Mouse (Mus musculus): ENCODE measurements around the gene Map2k4. TPM values are rescaled to one million over a fixed set of nuclear protein-coding genes. Genes with fewer than 3 reads are reported as not detected.

Gene Map2k4
- 77.3 and 78.9 TPM in 2 replicates for polyA plus RNA-seq (2014; fragmentation: Nextera tagmentation; extraction: Ambion mirVana)

DNA sequence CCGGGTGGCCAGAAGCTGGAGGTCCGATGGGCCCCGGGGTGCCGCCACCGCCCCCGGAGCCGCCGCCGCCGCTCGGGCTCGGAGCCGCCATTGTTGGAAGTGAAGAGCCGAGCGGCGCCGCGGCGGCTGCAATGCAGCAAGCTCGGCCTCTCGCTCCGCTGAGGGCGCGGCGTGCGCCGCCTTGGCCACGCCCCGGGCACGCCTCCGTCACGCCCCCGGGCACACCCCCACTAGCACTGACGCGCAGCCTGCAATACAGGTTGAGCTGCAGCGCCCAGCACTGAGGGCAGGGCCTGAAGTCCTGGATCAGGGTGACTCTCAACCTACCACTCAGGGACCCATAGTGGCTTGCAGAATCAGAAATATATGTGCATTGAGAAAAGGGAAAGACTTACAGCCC is at the start of gene Map2k4:
Map2k4 (minus strand) TSS at position 144 of the 400 bp plus-strand sequence.
- no peaks in the 10 kb centered on the region for H3K27me3 ChIP-seq (ENCODE audit: control insufficient read depth, insufficient read depth, low read length)
- H3K27ac ChIP-seq (replicated peaks in 1 of 2; ENCODE audit: control insufficient read depth in 1 of 2, insufficient read depth in 1 of 2, low read depth in 2 of 2, low read length in 2 of 2) = peak within 1 kb of the TSS; percentile 21 to 89; a peak in 3 of 4 replicates
- 0% methylated on average over 25 of the region's 36 CpGs for WGBS
- H3K4me1 ChIP-seq (ENCODE audit: control insufficient read depth in 2 of 2, insufficient read depth in 2 of 2, low read length in 2 of 2) = peaks cover 0 to 18% of the 10 kb centered on the region in 2 experiments; a peak in 2 of 4 replicates
- H3K4me2 ChIP-seq (ENCODE audit: low read length) = peak within 1 kb of the TSS; percentile 87
- H3K9ac ChIP-seq (ENCODE audit: low read length) = peak within 1 kb of the TSS; percentile 94
- H3K9me3 ChIP-seq (ENCODE audit: control insufficient read depth, low read length) = no peaks in the 10 kb centered on the region
- peak; percentile 99 for ATAC-seq (ENCODE audit: insufficient number of reproducible peaks, insufficient read depth, low FRiP score, low read depth)
- H3K4me3 ChIP-seq (ENCODE audit: control insufficient read depth in 1 of 2, insufficient read depth in 1 of 2, low read depth in 1 of 2, low read length in 2 of 2) = peak within 1 kb of the TSS; percentile 95 to 96
- no peaks in the 10 kb centered on the region for H3K36me3 ChIP-seq (ENCODE audit: control insufficient read depth, insufficient read depth, low read length)

DNA sequence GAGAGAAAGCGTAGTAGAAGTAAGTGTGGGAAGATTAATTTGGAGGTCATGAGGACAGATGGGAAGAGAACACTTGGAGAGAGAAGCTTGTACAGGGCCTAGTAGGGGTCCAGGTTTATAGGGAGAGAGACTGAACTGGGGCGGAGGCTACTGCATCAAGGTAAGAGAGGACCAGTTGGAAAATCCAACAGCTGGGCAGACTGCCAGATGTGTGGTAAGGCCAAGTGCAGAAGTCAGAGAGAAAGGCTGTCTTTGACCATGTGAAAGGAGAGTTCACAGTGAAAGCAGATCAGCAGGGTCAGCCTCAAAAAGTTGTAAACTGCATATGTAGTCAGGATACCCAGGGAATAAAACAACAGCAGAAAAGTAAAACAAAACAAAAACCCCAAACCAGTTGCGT is 36.5 kb upstream of the Map2k4 start:
- ATAC-seq (ENCODE audit: insufficient number of reproducible peaks, insufficient read depth, low FRiP score, low read depth) = no peak
- H3K36me3 ChIP-seq (ENCODE audit: control insufficient read depth, insufficient read depth, low read length) = peaks cover 76% of the 10 kb centered on the region
- H3K27me3 ChIP-seq (ENCODE audit: control insufficient read depth, insufficient read depth, low read length) = no peaks in the 10 kb centered on the region
- no peaks in the 10 kb centered on the region for H3K9me3 ChIP-seq (ENCODE audit: control insufficient read depth, low read length)
- H3K4me2 ChIP-seq (ENCODE audit: low read length) = no peak overlapping the region
- 79% methylated on average over 3 of the region's 3 CpGs for WGBS
- no peak overlapping the region for H3K27ac ChIP-seq (replicated peaks in 1 of 2; ENCODE audit: control insufficient read depth in 1 of 2, insufficient read depth in 1 of 2, low read depth in 2 of 2, low read length in 2 of 2)
- H3K4me3 ChIP-seq (ENCODE audit: control insufficient read depth in 1 of 2, insufficient read depth in 1 of 2, low read depth in 1 of 2, low read length in 2 of 2) = no peak overlapping the region
- H3K9ac ChIP-seq (ENCODE audit: low read length) = no peak overlapping the region
- no peaks in the 10 kb centered on the region for H3K4me1 ChIP-seq (ENCODE audit: control insufficient read depth in 2 of 2, insufficient read depth in 2 of 2, low read length in 2 of 2)

DNA sequence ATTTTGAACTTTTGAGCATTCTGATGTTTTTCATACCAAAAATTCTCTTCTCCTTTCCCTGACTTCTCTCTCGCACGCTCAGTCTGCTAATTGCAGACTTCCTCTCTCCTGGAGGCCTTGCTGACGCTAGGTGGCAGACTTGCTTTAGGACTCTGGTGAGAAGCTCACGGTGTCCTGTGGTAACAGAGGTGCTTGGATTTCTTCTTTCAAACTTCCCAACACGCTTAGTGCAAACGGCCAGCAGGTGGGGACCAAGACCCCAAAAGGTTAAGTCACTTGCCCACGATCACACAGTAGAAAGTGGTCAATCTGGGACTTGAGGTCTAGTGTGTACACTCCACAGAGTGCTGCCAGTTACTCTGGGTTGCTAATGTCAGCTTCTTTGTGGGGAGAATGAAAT is 32.8 kb upstream of the Map2k4 start:
- H3K9me3 ChIP-seq (ENCODE audit: control insufficient read depth, low read length) = no peaks in the 10 kb centered on the region
- no peak overlapping the region for H3K9ac ChIP-seq (ENCODE audit: low read length)
- H3K27ac ChIP-seq (replicated peaks in 1 of 2; ENCODE audit: control insufficient read depth in 1 of 2, insufficient read depth in 1 of 2, low read depth in 2 of 2, low read length in 2 of 2) = no peak overlapping the region
- H3K4me1 ChIP-seq (ENCODE audit: control insufficient read depth in 2 of 2, insufficient read depth in 2 of 2, low read length in 2 of 2) = peaks cover 2 to 5% of the 10 kb centered on the region in 2 experiments; a peak in 1 of 4 replicates
- no peak overlapping the region for H3K4me3 ChIP-seq (ENCODE audit: control insufficient read depth in 1 of 2, insufficient read depth in 1 of 2, low read depth in 1 of 2, low read length in 2 of 2)
- no peak overlapping the region for H3K4me2 ChIP-seq (ENCODE audit: low read length)
- 10% methylated on average over 7 of the region's 7 CpGs for WGBS
- no peak for ATAC-seq (ENCODE audit: insufficient number of reproducible peaks, insufficient read depth, low FRiP score, low read depth)
- peaks cover 75% of the 10 kb centered on the region for H3K36me3 ChIP-seq (ENCODE audit: control insufficient read depth, insufficient read depth, low read length)
- no peaks in the 10 kb centered on the region for H3K27me3 ChIP-seq (ENCODE audit: control insufficient read depth, insufficient read depth, low read length)

DNA sequence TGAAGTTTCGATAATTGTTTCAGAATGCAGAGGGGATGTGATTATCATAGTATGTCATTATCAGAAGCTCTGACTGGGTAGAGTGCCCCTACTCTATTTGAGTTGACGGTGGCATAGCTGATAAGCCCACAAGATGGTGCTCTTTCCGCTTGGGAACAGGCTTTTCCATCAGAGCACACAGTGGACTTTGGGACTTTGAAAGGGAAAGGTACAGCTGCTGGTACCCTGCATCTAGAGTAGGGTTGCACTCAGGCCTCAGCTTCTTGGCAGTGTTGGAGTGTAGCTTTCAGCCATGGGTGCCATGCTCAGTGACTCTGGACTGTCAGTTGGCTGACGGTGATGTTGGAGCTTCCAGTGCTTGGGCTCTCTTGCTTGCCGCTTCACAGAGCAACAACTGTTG is 32.2 kb upstream of the Map2k4 start:
- Histone ChIP-seq H3K9me3 (ENCODE audit: control insufficient read depth, low read length) (no peaks in the 10 kb centered on the region), H3K9ac (ENCODE audit: low read length) (no peak overlapping the region), H3K4me2 (ENCODE audit: low read length) (no peak overlapping the region), H3K4me1 (ENCODE audit: control insufficient read depth in 2 of 2, insufficient read depth in 2 of 2, low read length in 2 of 2) (peaks cover 2 to 7% of the 10 kb centered on the region in 2 experiments; a peak in 1 of 4 replicates), H3K27ac (replicated peaks in 1 of 2; ENCODE audit: control insufficient read depth in 1 of 2, insufficient read depth in 1 of 2, low read depth in 2 of 2, low read length in 2 of 2) (no peak overlapping the region), H3K36me3 (ENCODE audit: control insufficient read depth, insufficient read depth, low read length) (peaks cover 78% of the 10 kb centered on the region), H3K27me3 (ENCODE audit: control insufficient read depth, insufficient read depth, low read length) (no peaks in the 10 kb centered on the region), H3K4me3 (ENCODE audit: control insufficient read depth in 1 of 2, insufficient read depth in 1 of 2, low read depth in 1 of 2, low read length in 2 of 2) (no peak overlapping the region)
- no peak for ATAC-seq (ENCODE audit: insufficient number of reproducible peaks, insufficient read depth, low FRiP score, low read depth)
- WGBS = 63% methylated on average over 5 of the region's 5 CpGs

DNA sequence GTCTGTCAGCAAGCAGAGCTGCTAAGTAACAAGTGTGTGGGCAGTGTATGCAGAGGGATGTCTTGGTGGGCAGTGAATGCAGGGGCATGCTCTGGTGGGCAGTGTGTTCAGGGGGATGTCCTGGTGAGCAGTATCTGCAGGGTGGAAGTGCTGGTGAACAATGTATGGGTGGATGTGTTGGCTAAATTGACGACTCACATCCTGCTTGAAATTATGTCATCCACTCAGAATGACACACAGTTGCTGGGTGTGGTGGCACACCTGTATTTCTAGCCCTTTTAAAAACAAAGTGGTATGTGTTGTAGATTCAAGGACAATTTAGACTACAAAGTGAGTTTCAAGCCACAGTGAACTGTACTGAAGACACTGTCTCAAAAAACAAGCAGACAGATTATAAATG is 30.1 kb upstream of the Map2k4 start:
- no peak for ATAC-seq (ENCODE audit: insufficient number of reproducible peaks, insufficient read depth, low FRiP score, low read depth)
- no peak overlapping the region for H3K4me3 ChIP-seq (ENCODE audit: control insufficient read depth in 1 of 2, insufficient read depth in 1 of 2, low read depth in 1 of 2, low read length in 2 of 2)
- no peak overlapping the region for H3K27ac ChIP-seq (replicated peaks in 1 of 2; ENCODE audit: control insufficient read depth in 1 of 2, insufficient read depth in 1 of 2, low read depth in 2 of 2, low read length in 2 of 2)
- no peaks in the 10 kb centered on the region for H3K9me3 ChIP-seq (ENCODE audit: control insufficient read depth, low read length)
- no peak overlapping the region for H3K9ac ChIP-seq (ENCODE audit: low read length)
- peaks cover 76% of the 10 kb centered on the region for H3K36me3 ChIP-seq (ENCODE audit: control insufficient read depth, insufficient read depth, low read length)
- no peak overlapping the region for H3K4me2 ChIP-seq (ENCODE audit: low read length)
- H3K27me3 ChIP-seq (ENCODE audit: control insufficient read depth, insufficient read depth, low read length) = no peaks in the 10 kb centered on the region
- peaks cover 2 to 7% of the 10 kb centered on the region in 2 experiments; a peak in 1 of 4 replicates for H3K4me1 ChIP-seq (ENCODE audit: control insufficient read depth in 2 of 2, insufficient read depth in 2 of 2, low read length in 2 of 2)
- WGBS = 56% methylated on average over 1 of the region's 1 CpGs

DNA sequence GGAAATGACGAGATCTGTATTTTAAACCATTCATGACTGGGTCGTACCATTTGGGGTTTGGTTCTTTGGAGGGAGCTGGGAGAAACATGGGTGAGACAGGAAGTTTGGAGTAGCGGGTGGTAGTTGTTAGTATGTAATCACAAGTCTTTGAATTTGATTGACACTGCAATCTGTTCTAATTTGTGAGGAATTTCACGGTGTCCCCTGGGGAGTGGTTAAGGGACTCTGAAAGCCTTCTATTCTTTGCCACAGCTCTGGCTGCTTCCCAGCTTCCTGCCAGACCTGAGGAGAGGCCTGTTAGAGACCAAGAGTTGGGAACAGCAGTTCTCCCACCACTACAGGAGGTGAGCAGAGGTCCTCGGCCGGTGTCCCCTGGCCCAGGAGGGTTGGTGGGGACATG is 28.1 kb upstream of the Map2k4 start:
- H3K4me1 ChIP-seq (ENCODE audit: control insufficient read depth in 2 of 2, insufficient read depth in 2 of 2, low read length in 2 of 2) = peaks cover 4 to 17% of the 10 kb centered on the region in 2 experiments; a peak in 2 of 4 replicates

DNA sequence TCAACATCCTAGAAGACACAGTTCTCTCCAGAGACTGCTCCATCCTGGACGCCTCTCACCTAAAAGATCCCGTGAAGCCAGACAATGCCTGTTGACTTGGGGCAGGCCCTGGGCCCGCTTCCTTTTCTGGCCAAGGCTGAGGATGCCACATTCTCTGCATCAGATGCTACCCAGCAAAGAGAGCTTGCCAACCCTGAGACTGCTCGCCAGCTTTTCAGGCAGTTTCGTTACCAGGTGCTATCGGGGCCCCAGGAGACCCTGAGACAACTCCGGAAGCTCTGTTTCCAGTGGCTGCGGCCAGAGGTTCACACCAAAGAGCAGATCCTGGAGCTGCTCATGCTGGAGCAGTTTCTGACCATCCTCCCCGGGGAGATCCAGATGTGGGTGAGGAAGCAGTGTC is 26.3 kb upstream of the Map2k4 start:
- no peak for ATAC-seq (ENCODE audit: insufficient number of reproducible peaks, insufficient read depth, low FRiP score, low read depth)
- peaks cover 51% of the 10 kb centered on the region for H3K36me3 ChIP-seq (ENCODE audit: control insufficient read depth, insufficient read depth, low read length)
- WGBS = 89% methylated on average over 9 of the region's 9 CpGs
- no peaks in the 10 kb centered on the region for H3K27me3 ChIP-seq (ENCODE audit: control insufficient read depth, insufficient read depth, low read length)
- H3K27ac ChIP-seq (replicated peaks in 1 of 2; ENCODE audit: control insufficient read depth in 1 of 2, insufficient read depth in 1 of 2, low read depth in 2 of 2, low read length in 2 of 2) = no peak overlapping the region
- H3K9ac ChIP-seq (ENCODE audit: low read length) = no peak overlapping the region
- H3K9me3 ChIP-seq (ENCODE audit: control insufficient read depth, low read length) = no peaks in the 10 kb centered on the region
- H3K4me2 ChIP-seq (ENCODE audit: low read length) = no peak overlapping the region
- H3K4me3 ChIP-seq (ENCODE audit: control insufficient read depth in 1 of 2, insufficient read depth in 1 of 2, low read depth in 1 of 2, low read length in 2 of 2) = no peak overlapping the region
- H3K4me1 ChIP-seq (ENCODE audit: control insufficient read depth in 2 of 2, insufficient read depth in 2 of 2, low read length in 2 of 2) = peaks cover 4 to 21% of the 10 kb centered on the region in 2 experiments; a peak in 2 of 4 replicates

More for the DNA sequence above, 28.1 kb upstream of the Map2k4 start:
- Histone ChIP-seq H3K9me3 (ENCODE audit: control insufficient read depth, low read length) (no peaks in the 10 kb centered on the region), H3K27me3 (ENCODE audit: control insufficient read depth, insufficient read depth, low read length) (no peaks in the 10 kb centered on the region), H3K4me3 (ENCODE audit: control insufficient read depth in 1 of 2, insufficient read depth in 1 of 2, low read depth in 1 of 2, low read length in 2 of 2) (no peak overlapping the region), H3K9ac (ENCODE audit: low read length) (no peak overlapping the region), H3K27ac (replicated peaks in 1 of 2; ENCODE audit: control insufficient read depth in 1 of 2, insufficient read depth in 1 of 2, low read depth in 2 of 2, low read length in 2 of 2) (no peak overlapping the region), H3K4me2 (ENCODE audit: low read length) (no peak overlapping the region), H3K36me3 (ENCODE audit: control insufficient read depth, insufficient read depth, low read length) (peaks cover 57% of the 10 kb centered on the region)
- 49% methylated on average over 6 of the region's 6 CpGs for WGBS
- ATAC-seq (ENCODE audit: insufficient number of reproducible peaks, insufficient read depth, low FRiP score, low read depth) = no peak

DNA sequence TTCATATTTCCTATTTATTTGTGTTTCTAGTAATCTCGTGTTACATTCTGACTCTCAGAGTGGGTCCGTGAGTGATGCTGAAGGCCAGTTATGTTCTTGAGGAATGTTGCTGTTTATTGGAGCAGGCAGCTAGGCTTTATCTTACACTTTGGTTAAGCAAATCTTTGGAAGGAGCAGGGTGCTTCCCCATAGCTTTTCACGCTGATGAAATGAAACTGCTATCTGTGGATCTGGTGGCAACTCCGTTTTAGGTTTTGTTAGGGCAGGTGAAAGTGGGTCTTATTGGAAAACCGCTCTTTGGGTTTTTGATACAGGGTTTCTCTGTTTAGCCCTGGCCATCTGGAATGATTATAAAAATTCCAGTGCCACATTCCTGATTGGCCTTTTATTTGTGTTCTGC is 24.0 kb upstream of the Map2k4 start:
- no peak overlapping the region for H3K4me2 ChIP-seq (ENCODE audit: low read length)
- ATAC-seq (ENCODE audit: insufficient number of reproducible peaks, insufficient read depth, low FRiP score, low read depth) = no peak
- no peak overlapping the region for H3K27ac ChIP-seq (replicated peaks in 1 of 2; ENCODE audit: control insufficient read depth in 1 of 2, insufficient read depth in 1 of 2, low read depth in 2 of 2, low read length in 2 of 2)
- no peaks in the 10 kb centered on the region for H3K9me3 ChIP-seq (ENCODE audit: control insufficient read depth, low read length)
- 34% methylated on average over 5 of the region's 5 CpGs for WGBS
- peaks cover 29% of the 10 kb centered on the region for H3K36me3 ChIP-seq (ENCODE audit: control insufficient read depth, insufficient read depth, low read length)
- H3K4me3 ChIP-seq (ENCODE audit: control insufficient read depth in 1 of 2, insufficient read depth in 1 of 2, low read depth in 1 of 2, low read length in 2 of 2) = no peak overlapping the region
- H3K27me3 ChIP-seq (ENCODE audit: control insufficient read depth, insufficient read depth, low read length) = no peaks in the 10 kb centered on the region
- H3K9ac ChIP-seq (ENCODE audit: low read length) = no peak overlapping the region
- peaks cover 5 to 32% of the 10 kb centered on the region in 2 experiments; a peak in 3 of 4 replicates for H3K4me1 ChIP-seq (ENCODE audit: control insufficient read depth in 2 of 2, insufficient read depth in 2 of 2, low read length in 2 of 2)

Measured in heart, embryonic 14.5 days (tissue).